Mouse (Mus musculus) cerebellum, postnatal 10 days (tissue): ENCODE data around the gene Cct7.

Source experiments
- DNase-seq, 2 experiments: peaks; one replicate each; pipeline ENCODE4 v3.0.0; 2021; ENCODE audit warnings: mixed read lengths in 2 of 2

Gene Cct7

DNA sequence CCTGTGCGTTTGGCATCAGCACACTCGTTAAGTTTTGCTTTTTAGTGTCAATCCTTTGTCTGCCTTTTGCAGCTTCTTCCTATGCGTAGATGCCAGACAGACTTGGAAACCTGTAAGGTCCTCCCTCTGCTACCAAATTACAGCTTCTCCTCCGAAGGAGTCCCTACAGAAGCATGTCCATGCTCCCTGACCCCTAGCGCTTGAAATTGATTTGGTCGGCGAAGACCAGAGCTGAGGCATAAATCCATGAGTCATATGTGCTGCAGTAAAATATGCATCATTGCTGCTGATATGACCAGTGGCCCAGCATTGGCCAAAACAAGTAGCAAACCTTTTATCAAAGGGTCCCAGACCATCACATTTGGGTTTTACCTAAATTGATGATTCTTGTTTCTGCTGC is 1.5 kb downstream of the Cct7 start:
- DNase-seq: peak in 1 of 2 experiments; percentile 26

DNA sequence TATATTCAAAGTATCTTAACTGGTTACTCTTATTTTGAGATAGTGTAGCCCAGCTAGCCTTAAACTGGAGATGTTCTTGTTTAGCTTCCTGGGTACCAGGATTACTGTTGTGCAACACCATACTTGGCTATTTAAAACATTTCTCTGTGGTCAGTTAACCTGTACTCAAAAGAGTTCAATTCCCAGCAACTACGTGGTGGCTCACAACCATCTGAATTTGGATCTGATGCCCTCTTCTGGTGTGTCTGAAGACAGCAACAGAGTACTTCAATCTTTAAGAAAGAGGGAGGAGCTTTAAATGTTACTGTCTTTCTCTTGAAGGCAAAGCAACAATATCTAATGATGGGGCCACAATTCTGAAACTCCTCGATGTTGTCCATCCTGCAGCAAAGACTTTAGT is 8.3 kb downstream of the Cct7 start:
- DNase-seq: no peak

DNA sequence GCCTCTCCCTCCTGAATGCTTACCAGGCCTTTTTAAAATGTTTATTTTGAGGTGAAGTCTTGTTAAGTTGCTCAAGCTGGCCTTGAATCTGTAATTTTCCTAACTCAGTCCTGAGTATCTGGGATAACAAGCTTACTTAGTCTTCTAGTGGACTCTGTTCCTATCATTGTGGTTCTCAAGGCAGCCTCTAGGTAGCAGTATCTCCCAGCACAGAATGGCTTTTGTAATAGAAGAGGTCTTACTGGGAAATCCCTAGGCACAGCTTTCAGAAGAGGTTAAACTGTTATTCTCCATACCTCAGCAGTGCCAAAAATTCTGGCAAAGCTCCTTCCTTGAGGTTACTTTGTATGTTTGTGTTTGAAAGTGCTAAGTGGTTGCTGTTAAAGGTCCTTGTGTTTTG is 14.1 kb downstream of the Cct7 start:
- peak; percentile 50 to 64 for DNase-seq

DNA sequence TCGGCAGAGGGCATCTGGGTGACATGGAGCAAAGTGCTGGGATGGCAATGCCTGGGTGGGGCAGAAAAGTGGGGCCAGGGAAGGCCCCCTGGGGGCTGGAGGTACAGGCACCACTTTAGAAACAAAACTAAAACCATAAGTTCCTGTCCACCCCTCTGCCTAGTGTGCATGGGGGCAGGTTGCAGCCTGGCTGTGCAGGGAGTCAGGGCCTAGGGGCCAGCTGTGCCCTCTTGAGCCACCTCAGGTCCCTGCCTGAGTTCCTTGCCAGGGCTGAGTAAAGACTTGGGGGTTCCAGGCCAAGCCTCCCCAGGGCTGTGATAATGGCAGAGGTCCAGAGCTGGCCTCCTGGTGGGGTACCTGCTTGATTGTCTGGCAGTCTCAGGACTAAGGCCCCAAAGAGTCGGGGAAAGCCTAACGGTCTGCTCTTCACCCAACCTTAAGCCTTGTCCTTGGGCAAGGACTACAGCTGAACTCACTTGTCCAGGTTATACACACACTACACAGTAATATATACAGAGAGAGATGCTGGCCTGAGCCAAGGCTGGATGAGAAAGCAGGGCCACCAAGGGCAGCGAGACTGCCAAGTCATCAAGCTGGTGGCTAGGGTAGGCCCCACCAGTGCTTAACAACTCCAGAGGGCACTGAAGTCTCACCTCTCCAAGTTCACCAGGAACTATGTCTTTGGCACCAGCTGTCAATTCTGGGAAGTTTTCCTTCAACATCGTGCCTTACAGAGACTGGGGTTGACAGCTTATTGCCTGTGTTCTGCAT is 18.5 kb downstream of the Cct7 start:
- peak in 1 of 2 experiments; percentile 37 for DNase-seq

DNA sequence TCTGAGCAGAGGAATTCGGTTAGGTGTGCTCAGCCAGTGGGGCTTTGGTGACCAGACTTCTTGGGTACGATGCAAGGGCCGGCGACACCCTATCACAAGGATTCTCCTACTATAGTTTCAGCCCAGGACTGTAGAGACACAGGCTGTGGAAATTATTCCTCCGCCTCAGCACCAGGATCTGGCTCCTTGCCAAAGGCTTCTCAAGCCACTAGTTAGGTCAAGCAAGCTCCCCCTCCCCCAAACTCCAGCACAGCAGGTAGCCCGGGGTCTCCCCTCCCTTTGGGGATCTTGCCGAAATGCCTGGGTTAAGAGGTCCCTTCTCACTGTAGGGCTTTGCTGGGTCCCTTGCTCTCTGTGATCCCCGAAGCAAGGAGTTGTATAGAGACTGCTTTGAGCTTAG is 20.6 kb downstream of the Cct7 start:
- DNase-seq: peak; percentile 61 to 65

DNA sequence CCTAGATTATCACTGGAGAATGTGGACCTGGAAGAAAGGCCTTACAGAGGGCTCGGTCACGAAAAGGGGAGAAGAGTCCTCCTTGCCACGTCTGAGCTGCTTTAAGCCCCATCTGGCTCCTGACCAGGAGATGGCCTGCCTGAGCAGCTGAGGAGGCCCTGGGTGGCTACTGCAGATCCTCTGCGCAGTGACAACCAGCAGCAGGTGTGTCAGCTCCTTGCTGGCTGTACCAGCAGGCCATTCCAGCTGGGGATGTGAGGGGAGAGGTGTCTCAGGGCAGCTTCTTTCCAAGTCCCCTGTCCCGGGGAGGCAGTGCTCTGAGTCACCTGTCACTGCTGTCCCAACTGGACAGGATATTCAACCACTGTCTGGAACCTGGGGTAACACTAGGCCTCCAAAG is 21.2 kb downstream of the Cct7 start:
- no peak for DNase-seq

DNA sequence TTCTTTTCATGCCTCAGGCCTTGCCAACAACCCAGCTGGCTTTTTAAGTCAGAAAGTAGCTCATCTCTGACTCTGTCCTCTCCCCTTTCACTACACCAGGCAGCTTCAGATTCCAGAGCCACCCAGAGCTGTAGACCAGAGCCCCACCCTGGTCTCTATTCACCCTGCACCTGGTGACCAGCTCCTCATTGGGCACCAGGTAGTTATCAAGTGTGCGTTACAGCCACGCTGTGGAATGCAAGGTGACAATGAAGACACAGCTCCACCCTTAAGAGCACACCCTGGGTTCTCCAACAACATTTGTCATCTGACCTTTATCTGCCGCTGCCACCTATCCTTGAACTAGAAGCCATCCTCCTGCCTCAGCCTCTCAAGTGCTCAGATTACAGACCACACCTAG is 24.3 kb downstream of the Cct7 start:
- DNase-seq: no peak

DNA sequence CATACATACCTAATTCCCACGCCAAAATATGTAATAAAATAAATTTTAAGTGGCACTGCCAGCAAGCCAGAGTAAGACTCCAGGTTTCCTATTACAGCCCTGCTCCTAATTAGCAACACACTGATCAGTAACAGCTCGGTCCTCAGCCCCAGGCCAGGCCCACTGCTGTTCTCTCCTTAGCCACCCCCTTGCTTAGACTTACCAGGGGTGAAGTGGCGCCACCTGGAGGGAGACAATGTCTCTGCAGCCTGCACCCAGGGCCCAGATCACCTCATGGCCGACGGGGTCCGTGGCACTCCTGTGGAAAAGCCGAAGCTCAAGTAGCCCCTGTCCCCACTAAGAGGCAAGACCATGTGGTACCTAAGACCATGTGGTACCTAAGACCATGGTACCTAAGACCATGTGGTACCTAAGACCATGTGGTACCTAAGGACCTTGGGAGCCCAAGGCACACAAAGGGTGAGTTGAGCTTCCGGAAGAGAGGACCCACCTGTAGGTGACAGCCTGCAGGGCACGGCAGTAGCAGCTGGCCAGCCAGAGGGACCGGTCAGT is 26.1 kb downstream of the Cct7 start:
- DNase-seq: peak; percentile 61 to 74

DNA sequence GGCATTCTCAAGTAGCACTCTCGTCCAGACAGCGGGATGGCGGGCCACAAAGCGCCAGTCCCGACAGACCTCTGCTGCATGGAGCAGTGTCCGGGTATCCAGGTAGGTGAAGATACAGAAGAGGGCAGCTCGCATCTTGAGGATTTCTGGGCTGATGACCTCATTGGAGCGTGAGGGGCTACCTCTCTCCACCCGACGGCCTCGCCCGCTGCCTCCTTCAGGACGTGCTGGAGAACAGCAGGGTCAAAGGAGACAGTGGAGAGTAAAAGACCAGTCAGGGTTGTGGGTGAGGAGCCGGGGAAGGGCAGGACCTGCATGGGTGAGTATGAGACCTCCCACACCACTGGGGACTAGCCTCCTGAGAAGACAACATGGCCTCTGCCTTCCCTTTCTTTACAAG is 27.1 kb downstream of the Cct7 start:
- DNase-seq: no peak

DNA sequence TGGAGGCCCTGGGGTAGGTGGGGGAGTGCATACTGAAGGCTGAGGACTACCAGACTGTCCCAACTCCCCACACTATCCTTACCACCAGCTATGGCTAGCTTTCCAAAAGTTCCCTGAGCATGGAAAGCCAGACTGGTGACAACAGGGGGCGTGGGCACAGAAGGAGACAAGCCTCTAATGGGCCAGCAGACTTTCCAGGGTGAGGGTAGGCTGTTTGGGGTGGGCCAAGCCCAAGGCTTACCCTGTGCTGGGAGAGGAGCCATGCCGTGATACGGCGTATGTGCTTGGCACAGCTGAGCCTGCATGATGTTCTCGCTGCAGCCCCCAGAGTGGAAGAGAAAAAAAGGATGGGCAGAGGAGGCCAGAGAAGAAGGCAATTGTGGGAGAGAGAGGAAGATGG is 28.7 kb downstream of the Cct7 start:
- peak; percentile 58 to 77 for DNase-seq

DNA sequence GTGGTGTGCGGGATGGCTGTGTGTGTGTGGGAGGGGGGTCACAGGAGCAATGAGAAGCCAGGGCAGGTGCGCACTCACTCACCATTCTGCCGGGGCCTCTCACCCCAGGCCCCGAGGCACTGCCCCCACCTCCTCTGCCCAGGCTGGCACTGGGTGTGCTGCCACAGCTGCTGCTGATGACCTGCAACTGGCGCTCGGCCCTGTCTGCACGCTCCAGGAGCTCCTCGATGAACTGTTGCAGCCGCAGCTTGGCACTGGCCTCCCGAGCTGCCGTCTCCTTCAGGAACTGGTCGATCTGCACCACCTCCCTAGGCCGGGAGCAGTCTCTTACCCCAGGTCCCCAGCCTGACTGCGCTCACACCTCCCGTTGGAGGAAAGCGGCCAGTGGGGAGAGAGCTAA is 29.4 kb downstream of the Cct7 start:
- DNase-seq: peak; percentile 70 to 82

DNA sequence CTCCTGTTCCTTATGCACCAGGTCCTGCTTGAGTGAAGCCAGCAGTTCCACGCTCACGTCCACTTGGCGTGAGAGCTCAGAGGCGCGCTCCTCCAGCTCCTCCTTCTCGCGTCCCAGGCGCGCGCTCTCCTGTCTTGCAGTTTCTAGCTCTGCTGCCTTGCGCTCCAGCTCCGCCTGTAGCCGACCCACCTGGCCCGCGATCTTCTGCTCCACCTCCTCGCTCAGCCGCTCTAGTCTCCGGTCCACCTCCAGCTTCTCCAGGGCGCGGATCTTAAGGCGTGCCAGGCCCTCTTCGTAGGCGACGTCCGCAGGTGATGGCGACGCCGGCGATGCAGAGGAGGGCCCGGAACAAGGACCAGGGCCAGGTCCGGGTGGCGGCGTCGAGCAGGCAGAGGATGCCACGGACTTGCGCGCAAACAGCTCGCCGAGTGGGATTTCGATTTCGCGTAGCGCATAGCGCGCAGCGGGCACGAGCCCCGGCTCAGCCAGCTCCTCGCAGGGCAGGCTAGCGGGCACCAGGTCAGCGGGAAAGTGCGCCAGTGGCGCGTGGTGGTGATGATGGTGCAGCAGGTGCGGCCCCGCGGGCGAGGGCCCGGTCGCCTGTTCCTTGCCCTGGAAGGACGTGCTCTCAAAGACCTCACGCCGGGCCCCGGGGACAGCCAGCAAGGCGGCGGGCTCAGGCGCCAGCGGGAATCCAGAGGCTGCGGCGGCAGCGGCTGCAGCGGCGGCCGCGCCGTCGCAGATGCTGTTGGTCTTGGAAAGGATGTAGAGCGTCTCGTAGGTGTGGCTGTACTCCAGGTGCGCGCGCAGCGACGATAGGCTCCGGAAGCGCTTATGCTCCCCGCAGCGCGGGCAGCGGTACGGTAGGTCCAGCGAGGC is 32.8 kb downstream of the Cct7 start:
- DNase-seq: peak; percentile 59 to 66

DNA sequence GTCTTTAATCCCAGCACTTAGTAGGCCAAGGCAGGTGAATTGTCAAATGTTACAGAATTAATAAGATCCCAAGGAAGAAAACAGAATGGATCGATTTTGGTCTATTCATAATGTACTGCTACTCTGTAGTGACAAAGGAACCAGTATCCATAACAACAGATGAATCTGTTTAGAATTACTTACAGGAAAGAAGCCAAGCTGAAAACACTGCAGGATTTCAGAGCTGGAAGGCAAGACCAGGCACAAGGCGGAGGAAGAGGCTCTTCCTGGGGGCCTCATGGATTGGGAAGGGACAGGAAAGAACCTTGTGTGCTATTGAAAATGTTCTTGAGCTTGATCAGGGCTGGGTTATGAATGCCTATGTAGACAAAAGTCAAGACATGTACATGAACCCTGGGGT is 34.4 kb downstream of the Cct7 start:
- no peak for DNase-seq

DNA sequence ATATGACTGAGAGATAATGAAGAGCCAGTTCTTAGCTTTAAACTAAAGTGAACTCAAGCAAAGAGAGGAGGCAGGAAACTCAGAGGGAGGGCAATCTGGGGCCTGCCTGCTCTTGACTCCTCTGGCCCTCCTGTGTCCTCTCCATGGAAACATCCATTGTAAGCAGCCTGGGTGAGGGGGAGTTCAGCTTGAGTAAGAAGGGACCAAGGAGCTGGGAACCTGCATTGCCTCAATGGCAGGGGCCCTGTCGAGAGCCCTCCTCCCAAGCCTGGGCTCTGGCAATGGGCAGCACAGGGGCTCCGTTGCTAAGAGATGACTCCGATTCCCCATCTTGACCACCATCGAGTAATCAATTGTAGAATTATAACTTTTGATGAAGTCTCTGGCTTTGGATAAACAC is 37.2 kb downstream of the Cct7 start:
- no peak for DNase-seq

DNA sequence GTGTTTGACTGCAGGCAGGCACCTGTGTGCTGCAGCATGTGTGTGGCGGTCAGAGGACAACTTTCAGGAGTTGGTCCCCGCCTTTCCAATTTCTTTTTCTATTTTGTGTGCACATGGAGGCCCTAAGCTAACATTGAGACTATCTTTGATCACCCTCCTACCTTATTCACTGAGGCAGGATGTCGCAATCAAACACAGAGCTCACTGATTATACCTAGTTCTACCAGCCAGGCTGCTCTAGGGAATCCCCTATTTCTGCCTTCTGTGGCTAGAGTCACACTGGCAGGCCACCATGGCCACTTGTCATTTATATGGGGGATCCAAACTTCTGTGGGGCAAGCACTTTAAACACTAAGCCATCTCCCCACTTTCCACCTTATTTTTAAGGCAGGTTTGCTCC is 38.4 kb downstream of the Cct7 start:
- DNase-seq: no peak

DNA sequence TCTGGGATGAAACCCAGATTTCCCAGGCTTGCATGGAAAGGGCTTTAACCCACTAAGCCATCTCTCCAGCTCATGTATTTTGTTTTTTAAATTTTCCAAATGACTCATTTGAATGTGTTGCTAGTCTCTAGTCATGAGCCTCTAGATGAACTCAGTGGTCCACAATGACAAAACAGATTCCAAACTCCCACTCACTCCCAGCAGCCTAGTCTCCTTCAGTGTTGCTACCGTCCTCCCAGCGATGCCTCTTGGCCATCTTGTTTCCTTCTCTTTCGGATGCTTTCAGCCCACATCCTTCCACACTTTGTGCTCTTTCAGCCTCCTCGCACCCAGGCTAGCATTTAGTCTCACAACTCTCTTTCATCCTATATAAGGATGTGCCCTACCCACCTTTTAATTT is 38.9 kb downstream of the Cct7 start:
- no peak for DNase-seq

DNA sequence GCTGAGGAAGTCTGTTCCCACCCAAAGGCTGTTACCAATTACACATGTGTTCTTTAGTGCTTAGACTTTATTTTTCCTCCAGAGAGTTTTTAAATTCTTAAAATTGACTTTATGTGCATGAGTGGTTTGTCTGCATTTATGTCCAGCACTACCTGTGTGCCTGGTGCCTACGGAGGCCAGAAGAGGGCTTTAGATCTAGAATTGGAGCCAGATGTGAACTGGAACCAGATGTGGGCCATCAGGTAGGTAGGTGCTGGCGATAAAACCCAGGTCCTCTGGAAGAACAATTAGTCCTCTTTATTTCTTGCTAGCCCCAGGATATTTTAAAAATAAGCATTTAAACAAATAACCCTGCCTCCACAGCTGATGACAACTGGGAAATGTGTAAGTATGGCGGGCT is 40.3 kb downstream of the Cct7 start:
- DNase-seq: no peak

DNA sequence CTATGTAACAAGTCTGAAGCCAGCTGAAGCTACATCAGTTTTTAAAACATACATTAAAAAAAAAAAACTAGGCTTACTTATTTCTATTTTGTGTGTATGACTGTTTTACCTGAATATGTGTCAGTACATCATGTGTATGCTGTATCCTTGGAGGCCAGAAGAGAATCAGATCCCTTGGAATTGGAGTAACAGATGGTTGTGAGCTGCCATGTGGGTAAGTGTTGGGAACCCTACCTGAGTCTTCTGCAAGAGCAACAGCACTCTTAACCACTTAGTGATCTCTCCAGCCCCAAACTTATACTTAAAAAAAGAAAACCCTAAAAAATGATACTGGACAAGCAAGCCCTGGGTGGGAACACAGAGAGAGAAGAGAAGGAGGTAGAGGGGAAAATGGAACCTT is 45.7 kb downstream of the Cct7 start:
- DNase-seq: no peak

DNA sequence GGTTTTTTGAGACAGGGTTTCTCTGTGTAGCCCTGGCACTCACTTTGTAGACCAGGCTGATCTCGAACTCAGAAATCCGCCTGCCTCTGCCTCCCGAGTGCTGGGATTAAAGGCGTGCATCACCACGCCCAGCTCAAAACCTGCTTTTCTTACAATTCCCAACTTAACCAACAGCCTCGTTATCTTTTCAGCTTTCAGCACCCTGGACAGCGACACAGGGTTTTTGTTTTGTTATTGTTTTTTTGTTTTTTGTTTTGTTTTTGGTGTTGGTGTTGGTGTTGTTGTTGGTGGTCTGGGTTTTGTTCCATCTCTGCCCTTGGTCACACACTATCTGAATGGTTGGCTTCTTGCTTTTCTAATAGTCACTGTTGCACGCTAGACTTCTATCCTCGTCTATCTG is 46.8 kb downstream of the Cct7 start:
- no peak for DNase-seq

DNA sequence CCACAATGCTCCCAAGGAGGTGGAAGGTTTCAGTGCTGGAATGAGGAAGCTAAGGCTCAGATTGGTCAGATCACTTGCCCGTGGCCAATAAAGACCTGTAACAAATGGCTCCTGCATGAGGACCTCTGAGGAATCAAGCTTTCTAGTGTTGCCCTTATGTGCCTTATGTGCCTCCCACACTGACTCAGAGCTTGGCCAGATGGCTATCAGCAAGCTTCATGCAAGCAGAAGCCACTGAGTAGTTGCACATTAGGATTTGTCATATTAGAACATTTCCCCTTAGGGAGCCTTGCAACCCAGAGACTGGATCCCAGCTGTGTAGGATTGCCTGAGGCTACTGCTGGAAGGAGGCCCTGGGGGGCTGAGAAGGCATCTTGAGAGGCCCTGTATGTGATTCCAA is 49.1 kb downstream of the Cct7 start:
- DNase-seq: no peak

DNA sequence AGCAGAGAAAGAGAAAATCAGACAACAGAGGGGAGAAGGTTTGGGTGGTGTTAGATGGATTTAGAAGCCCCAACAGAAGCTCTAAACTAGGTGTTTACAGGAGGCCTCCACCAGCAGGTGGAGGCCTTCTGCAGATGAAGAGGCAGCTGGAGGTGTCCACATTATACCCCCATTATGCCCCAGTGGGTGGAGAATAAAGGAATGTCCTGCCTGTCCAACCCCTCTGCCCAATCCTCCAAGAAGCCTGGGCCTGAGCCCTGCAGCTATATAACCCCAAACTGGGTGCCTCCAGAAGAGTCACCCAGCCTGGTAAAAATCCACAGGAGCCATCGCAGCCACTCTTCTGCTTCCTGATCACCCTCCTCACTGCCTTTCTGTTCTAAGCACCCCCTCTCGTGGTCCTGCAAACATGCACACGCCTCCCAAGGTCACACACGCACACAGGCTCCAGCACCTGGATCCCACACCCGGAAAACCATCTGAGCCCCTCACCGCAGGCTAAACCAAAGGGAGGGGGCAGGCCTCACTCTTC is 50.3 kb downstream of the Cct7 start:
- peak in 1 of 2 experiments; percentile 49 for DNase-seq

DNA sequence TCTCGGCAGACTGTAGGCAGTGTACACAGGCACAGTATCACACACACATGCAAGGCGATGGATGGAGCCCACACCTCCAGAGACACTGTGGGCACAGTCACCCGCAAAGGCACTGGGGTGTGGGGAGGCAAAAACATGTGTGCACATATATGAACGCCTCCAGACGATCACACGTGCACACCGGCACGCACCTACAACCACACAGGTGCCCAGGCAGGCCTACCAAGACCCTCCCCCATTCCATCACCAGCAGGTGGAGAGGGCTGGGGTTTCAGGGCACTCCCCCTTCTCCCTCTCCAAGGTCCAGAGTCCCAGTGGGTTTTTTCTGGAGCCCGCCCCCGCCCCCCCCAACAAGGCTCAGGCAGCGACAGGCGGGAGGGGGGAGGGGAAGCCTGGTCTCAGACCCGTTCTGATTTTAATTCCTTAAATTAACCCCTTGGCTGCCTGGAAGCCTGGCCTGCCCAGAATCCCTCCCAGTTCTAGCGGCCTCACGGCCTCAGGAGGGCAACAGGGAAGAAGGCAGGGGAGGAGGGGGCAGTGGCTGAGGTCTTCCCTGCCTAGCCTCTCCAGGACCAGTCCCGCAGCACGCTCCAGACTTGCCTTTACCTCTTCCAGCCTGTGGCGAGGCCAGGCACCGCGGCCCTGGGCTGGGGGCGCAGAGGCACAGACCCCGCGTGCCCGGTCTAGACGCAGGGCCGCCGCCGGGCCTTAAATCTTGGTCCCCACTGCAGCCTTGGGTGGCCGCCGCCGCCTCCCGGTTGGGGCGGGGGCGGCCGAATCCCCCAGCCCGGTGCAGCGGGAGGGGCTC is 51.0 kb downstream of the Cct7 start:
- no peak for DNase-seq

DNA sequence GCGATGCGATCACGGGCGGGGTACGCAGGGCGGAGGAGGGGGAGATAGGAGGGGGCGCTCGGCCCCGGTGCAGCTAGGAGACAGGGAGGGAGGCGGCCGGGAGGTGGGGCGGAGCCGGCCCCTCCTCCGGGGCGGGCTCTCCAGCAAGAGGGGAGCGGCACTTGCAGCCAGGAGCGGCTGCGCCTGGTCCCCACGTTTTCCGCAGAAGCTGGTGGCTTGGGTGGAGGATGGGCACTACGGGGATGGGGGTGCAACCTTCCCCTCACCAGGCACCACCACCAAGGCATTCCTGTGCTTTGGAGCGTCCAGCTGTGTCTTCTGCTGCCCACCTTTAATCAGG is 51.6 kb downstream of the Cct7 start, which contains the start of gene Fbxo41:
Fbxo41 (minus strand) TSS at position 84 of the 340 bp plus-strand sequence.
- DNase-seq: peak; percentile 84 to 87
